Mouse (Mus musculus) liver, adult 2 months (tissue): ENCODE results near the gene Zmynd12. TPM values are rescaled to one million over a fixed set of nuclear protein-coding genes. Genes with fewer than 3 reads are reported as not detected.

Source experiments
- DNase-seq: peaks from one replicate; pipeline ENCODE4 v3.0.0-alpha.2; 2011; ENCODE audit warnings: low read depth, low spot score; ENCODE audit errors: extremely low read depth
- H3K27ac ChIP-seq: fragments of 200-500 bp; replicated peaks from 2 replicates; pipeline ENCODE4 v1.5.1; 2012; ENCODE audit warnings: low read depth, mild to moderate bottlenecking, control low read depth, inconsistent platforms, low read length; ENCODE audit not compliant: insufficient read depth
- H3K27me3 ChIP-seq: fragments of 200-500 bp; 2 replicates; pipeline ENCODE4 v1.6.1; 2012; ENCODE audit warnings: mild to moderate bottlenecking, moderate library complexity, low read length, inconsistent platforms; ENCODE audit not compliant: control insufficient read depth, insufficient read depth
- H3K36me3 ChIP-seq: fragments of 200-500 bp; 2 replicates; pipeline ENCODE4 v1.6.1; 2012; ENCODE audit warnings: low read length, inconsistent platforms; ENCODE audit not compliant: control insufficient read depth, insufficient read depth
- H3K4me1 ChIP-seq: fragments of 200-500 bp; 2 replicates; pipeline ENCODE4 v1.6.1; 2011; ENCODE audit warnings: low read length; ENCODE audit not compliant: control insufficient read depth, insufficient read depth
- H3K4me3 ChIP-seq: fragments of 200-500 bp; 2 replicates; pipeline ENCODE4 v1.5.1; 2011; ENCODE audit warnings: low read depth, mild to moderate bottlenecking, control low read depth, low read length, moderate library complexity; ENCODE audit not compliant: insufficient read depth
- H3K79me2 ChIP-seq: fragments of 200-500 bp; 2 replicates; pipeline ENCODE4 v1.6.1; 2012; ENCODE audit warnings: inconsistent platforms, mild to moderate bottlenecking, low read length, moderate library complexity; ENCODE audit not compliant: control insufficient read depth, insufficient read depth
- H3K9ac ChIP-seq: fragments of 200-500 bp; 2 replicates; pipeline ENCODE4 v1.6.1; 2012; ENCODE audit warnings: low read depth, mild to moderate bottlenecking, control low read depth, inconsistent platforms, low read length
- CTCF ChIP-seq: fragments of 200-500 bp; IDR thresholded peaks from 2 replicates; pipeline ENCODE4 v1.5.1; 2011; ENCODE audit warnings: low read depth, low read length, control low read depth
- POLR2A ChIP-seq: fragments of 200-500 bp; IDR thresholded peaks from 2 replicates; pipeline ENCODE4 v1.6.1; 2011; ENCODE audit warnings: low read length, control low read depth; ENCODE audit not compliant: insufficient read depth; ENCODE audit errors: extremely low read depth
- WGBS: fragments of 180-500 bp; shearing (Covaris S2); methylation state at CpG from one replicate; pipeline ENCODE4 v1.1.7; 2018; 5-methylcytosine and 5-hydroxymethylcytosine counted together
- polyA plus RNA-seq: library from polyadenylated mRNA; depleted of rRNA; stranded (reverse); fragments of >200 nt; gene quantifications from 2 replicates; pipeline ENCODE4 v1.2.3, GENCODE M21; 2012; rRNA removed
- total RNA-seq: library from RNA; depleted of rRNA; stranded (reverse); fragments of >200 nt; gene quantifications from 2 replicates; pipeline ENCODE4 v1.2.3, GENCODE M21; 2014; rRNA removed

Gene Zmynd12
- total and polyA plus RNA-seq, 2 experiments: 0.15 to 0.28 TPM

DNA sequence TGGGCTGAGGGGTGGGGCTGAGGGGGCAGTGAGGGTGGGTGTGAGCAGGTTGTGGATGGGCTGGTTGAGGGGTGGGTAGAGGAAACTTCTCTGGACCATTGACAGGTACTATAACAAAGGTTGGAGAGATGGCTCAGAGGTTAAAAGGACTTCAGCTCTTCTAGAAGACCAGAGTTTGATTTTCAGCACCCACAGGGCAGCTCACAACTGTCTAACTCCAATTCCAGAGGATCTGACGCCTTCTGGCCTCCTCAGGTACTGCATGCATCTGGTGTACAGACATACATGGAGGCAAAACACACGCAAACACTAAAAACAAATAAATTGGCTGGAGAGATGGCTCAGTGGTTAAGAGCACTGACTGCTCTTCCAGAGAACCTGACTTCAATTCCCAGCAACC is 89.0 kb downstream of the Zmynd12 start:
- DNase-seq: no peak
- Histone ChIP-seq H3K27ac (no peak overlapping the region), H3K4me3 (no peak overlapping the region), H3K36me3 (no peaks in the 10 kb centered on the region), H3K27me3 (no peaks in the 10 kb centered on the region), H3K79me2 (no peaks in the 10 kb centered on the region), H3K4me1 (no peaks in the 10 kb centered on the region), H3K9ac (no peak overlapping the region)
- 87% methylated on average over 2 of the region's 2 CpGs for whole genome bisulfite sequencing
- TF ChIP-seq CTCF (no peak), POLR2A (no peak)

DNA sequence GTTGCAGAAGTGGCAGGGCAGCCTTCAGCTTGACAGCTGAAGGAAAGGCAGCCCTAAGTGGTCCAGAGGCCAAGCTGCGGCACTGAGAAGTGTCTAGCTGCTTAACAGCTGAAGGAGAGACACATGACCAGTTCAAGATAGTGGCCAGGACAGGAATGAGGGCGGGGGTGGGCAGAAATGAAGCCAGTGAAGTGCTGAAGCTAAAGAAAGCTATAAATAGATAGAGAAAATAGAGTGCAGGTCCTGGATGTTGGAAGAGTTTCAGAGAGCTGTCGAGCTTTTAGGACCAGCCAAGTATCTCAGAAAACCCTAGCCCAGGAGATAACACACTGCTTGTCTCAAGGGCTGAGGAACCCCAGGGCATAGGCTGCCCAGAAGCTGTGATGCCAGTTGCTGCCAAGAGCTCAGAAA is 90.1 kb downstream of the Zmynd12 start:
- no peak for DNase-seq
- Histone ChIP-seq H3K9ac (no peak overlapping the region), H3K27me3 (no peaks in the 10 kb centered on the region), H3K27ac (no peak overlapping the region), H3K79me2 (no peaks in the 10 kb centered on the region), H3K36me3 (no peaks in the 10 kb centered on the region), H3K4me1 (no peaks in the 10 kb centered on the region), H3K4me3 (no peak overlapping the region)
- TF ChIP-seq CTCF (no peak), POLR2A (no peak)
- WGBS: 55% methylated on average over 3 of the region's 3 CpGs

Other genes starting within 250 kb of the Zmynd12 start
- gene Zfp691, start 248.6 kb upstream of the Zmynd12 start, total RNA-seq: 3.7 and 4.5 TPM in 2 replicates
- 9.7 and 13.0 TPM in 2 replicates for gene Zfp691, start 248.6 kb upstream of the Zmynd12 start, polyA plus RNA-seq
- 0.09 TPM in 1 of 2 replicates, not detected in the other for gene Ermap, start 232.8 kb upstream of the Zmynd12 start, total RNA-seq
- 0.02 TPM in 1 of 2 replicates, not detected in the other for gene Ermap, start 232.8 kb upstream of the Zmynd12 start, polyA plus RNA-seq
- gene Svbp, start 227.5 kb upstream of the Zmynd12 start, total RNA-seq: 9.1 and 10.0 TPM in 2 replicates
- 11.9 and 14.8 TPM in 2 replicates for gene Svbp, start 227.5 kb upstream of the Zmynd12 start, polyA plus RNA-seq
- gene Tmem269, start 204.6 kb upstream of the Zmynd12 start, total RNA-seq: 0.09 TPM in 1 of 2 replicates, not detected in the other
- 0.06 TPM in 1 of 2 replicates, not detected in the other for gene Tmem269, start 204.6 kb upstream of the Zmynd12 start, polyA plus RNA-seq
- 23.6 and 25.2 TPM in 2 replicates for gene AU022252, start 190.1 kb upstream of the Zmynd12 start, total RNA-seq
- 16.6 and 23.3 TPM in 2 replicates for gene AU022252, start 190.1 kb upstream of the Zmynd12 start, polyA plus RNA-seq
- gene P3h1, start 189.9 kb upstream of the Zmynd12 start, total RNA-seq: 6.7 and 8.8 TPM in 2 replicates
- 14.5 and 20.3 TPM in 2 replicates for gene P3h1, start 189.9 kb upstream of the Zmynd12 start, polyA plus RNA-seq
- gene Cldn19, start 167.4 kb upstream of the Zmynd12 start, total RNA-seq: not detected in 2 replicates
- not detected in 2 replicates for gene Cldn19, start 167.4 kb upstream of the Zmynd12 start, polyA plus RNA-seq
- gene Ybx1, start 128.2 kb upstream of the Zmynd12 start, total RNA-seq: 177 and 189 TPM in 2 replicates
- gene Ybx1, start 128.2 kb upstream of the Zmynd12 start, polyA plus RNA-seq: 64.3 and 70.8 TPM in 2 replicates
- 12.2 and 15.4 TPM in 2 replicates for gene Ppih, start 102.3 kb upstream of the Zmynd12 start, total RNA-seq
- 4.1 and 5.0 TPM in 2 replicates for gene Ppih, start 102.3 kb upstream of the Zmynd12 start, polyA plus RNA-seq
- 5.4 and 5.9 TPM in 2 replicates for gene Ccdc30, start 7.3 kb upstream of the Zmynd12 start, total RNA-seq
- gene Ccdc30, start 7.3 kb upstream of the Zmynd12 start, polyA plus RNA-seq: 1.8 and 3.0 TPM in 2 replicates
- gene Ppcs, start 394 bp upstream of the Zmynd12 start, total RNA-seq: 17.8 and 19.9 TPM in 2 replicates
- gene Ppcs, start 394 bp upstream of the Zmynd12 start, polyA plus RNA-seq: 26.4 and 26.8 TPM in 2 replicates
- gene Rimkla, start 69.8 kb downstream of the Zmynd12 start, total RNA-seq: not detected in 2 replicates
- gene Rimkla, start 69.8 kb downstream of the Zmynd12 start, polyA plus RNA-seq: not detected in 2 replicates
- 6.2 and 7.7 TPM in 2 replicates for gene Foxj3, start 114.2 kb downstream of the Zmynd12 start, total RNA-seq
- 5.0 and 6.7 TPM in 2 replicates for gene Foxj3, start 114.2 kb downstream of the Zmynd12 start, polyA plus RNA-seq
- gene Frg2f1, start 116.7 kb downstream of the Zmynd12 start, total RNA-seq: 7.9 and 12.1 TPM in 2 replicates
- gene Frg2f1, start 116.7 kb downstream of the Zmynd12 start, polyA plus RNA-seq: 9.6 and 9.7 TPM in 2 replicates
- gene Guca2a, start 214.9 kb downstream of the Zmynd12 start, total RNA-seq: not detected in 2 replicates
- 0.36 and 1.2 TPM in 2 replicates for gene Guca2a, start 214.9 kb downstream of the Zmynd12 start, polyA plus RNA-seq
- gene Guca2b, start 236.1 kb downstream of the Zmynd12 start, total RNA-seq: not detected in 2 replicates
- not detected in 2 replicates for gene Guca2b, start 236.1 kb downstream of the Zmynd12 start, polyA plus RNA-seq